Mouse (Mus musculus): Measurements from ENCODE around the gene Apobec1. TPM values are rescaled to one million over a fixed set of nuclear protein-coding genes. Genes with fewer than 3 reads are reported as not detected.
"Not testable (repeated sequence)": the region's sequence is repeated elsewhere in the genome, so short reads cannot be mapped to it uniquely, and the experiment has no call there.

Gene Apobec1
- total RNA-seq, 2 experiments from 2014 or later: 7.5 to 11.6 TPM

GRCm38 (mm10) chr6:122561005-122561404 lies 41.2 kb downstream of the Apobec1 start:
- no peak for DNase-seq

- DNase-seq: peak; percentile 64 to 68
Measured at GRCm38 (mm10) chr6:122560427-122560826, 41.8 kb downstream of the Apobec1 start.

GRCm38 (mm10) chr6:122556959-122557561 lies 45.2 kb downstream of the Apobec1 start:
- peak; percentile 48 to 73 for DNase-seq

GRCm38 (mm10) chr6:122555266-122555665 lies 47.0 kb downstream of the Apobec1 start:
- no peak for DNase-seq

GRCm38 (mm10) chr6:122554102-122554501 lies 48.1 kb downstream of the Apobec1 start:
- DNase-seq: no peak

- no peak for DNase-seq
Measured at GRCm38 (mm10) chr6:122553606-122554005, 48.6 kb downstream of the Apobec1 start, which contains the start of gene Aicda. Gene Aicda (plus strand): TSS chr6:122553801.

GRCm38 (mm10) chr6:122545948-122546347 lies 56.3 kb downstream of the Apobec1 start:
- DNase-seq: no peak

GRCm38 (mm10) chr6:122545289-122545882 lies 56.9 kb downstream of the Apobec1 start:
- DNase-seq: no peak

- DNase-seq: no peak
Measured at GRCm38 (mm10) chr6:122544672-122545071, 57.6 kb downstream of the Apobec1 start.

GRCm38 (mm10) chr6:122543574-122543973 lies 58.7 kb downstream of the Apobec1 start:
- no peak for DNase-seq

- not testable (repeated sequence) for DNase-seq
Measured at GRCm38 (mm10) chr6:122542459-122542858, 59.8 kb downstream of the Apobec1 start.

GRCm38 (mm10) chr6:122539564-122539963 lies 62.7 kb downstream of the Apobec1 start:
- DNase-seq: no peak

GRCm38 (mm10) chr6:122534032-122534431 lies 68.2 kb downstream of the Apobec1 start:
- DNase-seq: no peak

GRCm38 (mm10) chr6:122532883-122533302 lies 69.4 kb downstream of the Apobec1 start:
- peak; percentile 33 to 36 for DNase-seq

- no peak for DNase-seq
Measured at GRCm38 (mm10) chr6:122531466-122532174, 70.6 kb downstream of the Apobec1 start.

GRCm38 (mm10) chr6:122528136-122528535 lies 74.1 kb downstream of the Apobec1 start:
- no peak for DNase-seq

Other genes starting within 250 kb of the Apobec1 start
- gene Rimklb, start 103.7 kb downstream of the Apobec1 start, total RNA-seq (2021): under 1 TPM; 0.23 to 0.50 TPM
- 10 to 100 TPM; 15.7 to 34.1 TPM for gene Mfap5, start 96.6 kb downstream of the Apobec1 start, total RNA-seq (2021)
- not detected for gene Aicda, start 48.6 kb downstream of the Apobec1 start, total RNA-seq (2021)
- gene Gdf3, start 7.6 kb upstream of the Apobec1 start, total RNA-seq (2021): not detected
- gene Dppa3, start 24.0 kb upstream of the Apobec1 start, total RNA-seq (2021): not detected
- not detected for gene Nanog, start 105.0 kb upstream of the Apobec1 start, total RNA-seq (2021)
- gene Slc2a3, start 199.2 kb upstream of the Apobec1 start, total RNA-seq (2021): 1 to 10 TPM; 5.8 to 9.6 TPM
- 10 to 100 TPM; 18.5 to 19.6 TPM for gene Foxj2, start 217.5 kb upstream of the Apobec1 start, total RNA-seq (2021)